Mouse (Mus musculus): ENCODE results near the gene U90926. TPM values are rescaled to one million over a fixed set of nuclear protein-coding genes. Genes with fewer than 3 reads are reported as not detected.

The U90926 gene
- total and polyA plus RNA-seq, 2 experiments from 2014 or later, result not detected

DNA sequence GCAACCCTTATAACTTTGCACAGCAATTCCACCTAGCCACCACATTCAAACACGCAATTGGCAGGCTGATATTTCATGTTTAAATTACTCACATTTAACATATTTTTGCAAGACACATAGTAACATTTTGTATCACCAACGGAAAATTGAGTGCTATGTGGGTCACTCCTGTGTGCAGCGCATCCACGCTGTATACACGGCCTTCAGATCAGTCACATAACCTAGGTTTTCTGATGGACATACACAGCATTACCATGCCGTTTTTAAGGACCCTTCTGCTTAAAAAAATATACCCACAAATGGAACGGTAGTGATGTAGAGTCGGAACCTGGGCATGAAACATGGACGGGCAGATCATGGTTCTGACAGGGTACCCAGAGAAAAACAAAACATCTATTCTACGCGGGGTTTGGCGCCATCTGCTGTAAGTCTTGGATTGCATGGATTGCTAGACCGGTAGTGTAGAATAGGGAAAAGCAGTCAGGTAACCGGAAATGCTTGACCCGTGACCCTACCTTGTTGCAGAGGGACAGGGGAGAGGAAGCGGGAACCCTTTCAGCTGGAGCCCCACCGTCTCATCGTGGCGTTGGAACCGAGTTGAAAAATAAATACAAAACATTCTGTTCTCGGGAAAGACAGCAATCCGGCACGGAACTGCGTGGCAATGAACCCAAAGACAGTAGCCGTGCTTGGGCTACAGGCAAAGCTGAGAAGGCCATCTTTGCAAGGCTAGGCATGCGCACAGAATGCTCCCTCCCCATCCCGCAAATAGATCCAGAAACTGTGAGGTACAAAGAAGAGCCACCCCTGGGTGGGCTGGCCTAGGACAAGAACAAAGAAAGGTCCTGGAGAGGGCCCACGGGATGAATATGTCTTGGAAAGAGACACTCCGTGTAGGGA is 24.4 kb upstream of the U90926 start:
- DNase-seq (ENCODE audit: low spot score) (peak; percentile 35), ATAC-seq (ENCODE audit: insufficient read depth, low read depth) (no peak)
- Histone ChIP-seq H3K27me3 (ENCODE audit: control insufficient read depth, insufficient read depth, low read length) (no peaks in the 10 kb centered on the region), H3K27ac (ENCODE audit: low read depth) (no peak overlapping the region), H3K4me1 (ENCODE audit: control insufficient read depth, insufficient read depth) (no peaks in the 10 kb centered on the region), H3K36me3 (replicated peaks; ENCODE audit: control insufficient read depth, insufficient read depth, low read length) (no peaks in the 10 kb centered on the region), H3K9ac (replicated peaks; ENCODE audit: low read depth, low read length) (no peak overlapping the region; the same call in 1 of the 2 replicates), H3K9me3 (replicated peaks; ENCODE audit: control insufficient read depth, low read length) (no peaks in the 10 kb centered on the region), H3K4me3 (ENCODE audit: low read depth, low read length) (no peak overlapping the region), H3K4me2 (ENCODE audit: low read depth, low read length) (peak overlapping the region; percentile 39; the same call in 1 of the 2 replicates)
- 40% methylated on average over 29 of the region's 29 CpGs for WGBS
- TF ChIP-seq EP300 (IDR thresholded peaks at IDR 0.05; ENCODE audit: low read depth) (no peak), CTCF (IDR thresholded peaks at IDR 0.05; ENCODE audit: low read depth) (peak; percentile 81)

DNA sequence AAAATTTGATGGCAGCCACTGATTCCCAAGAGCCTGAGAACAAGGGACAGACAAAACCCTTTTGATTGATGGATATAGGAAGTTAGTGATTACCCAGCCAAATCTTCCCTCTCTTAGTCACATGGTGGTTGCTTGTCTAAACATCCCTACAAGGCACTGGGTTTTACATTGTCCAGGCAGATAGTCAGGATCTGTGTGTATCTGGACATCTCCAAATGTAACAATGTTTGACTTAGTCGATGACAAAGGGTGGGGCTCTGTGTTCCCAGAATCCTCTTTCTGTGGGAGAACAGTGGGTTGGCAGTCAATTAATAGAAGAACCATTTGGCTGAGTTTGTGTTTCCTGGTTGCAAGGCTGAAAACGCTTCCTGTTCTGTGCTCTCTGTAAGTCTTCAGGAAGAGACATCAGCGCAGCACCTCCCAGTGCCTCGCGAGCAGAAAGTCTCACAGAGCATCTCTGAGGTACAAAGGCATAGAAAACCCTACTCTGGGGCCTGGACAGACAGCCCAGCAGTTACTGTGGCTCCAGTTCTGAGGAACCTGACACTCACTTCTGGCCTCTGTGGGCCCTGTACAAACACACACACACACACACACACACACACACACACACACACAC is 19.8 kb upstream of the U90926 start:
- TF ChIP-seq EP300 (IDR thresholded peaks at IDR 0.05; ENCODE audit: low read depth) (no peak), CTCF (IDR thresholded peaks at IDR 0.05; ENCODE audit: low read depth) (no peak)
- H3K4me2 ChIP-seq (ENCODE audit: low read depth, low read length), result no peak overlapping the region
- no peak for ATAC-seq (ENCODE audit: insufficient read depth, low read depth)
- H3K27ac ChIP-seq (ENCODE audit: low read depth), result no peak overlapping the region
- no peaks in the 10 kb centered on the region for H3K9me3 ChIP-seq (replicated peaks; ENCODE audit: control insufficient read depth, low read length)
- DNase-seq (ENCODE audit: low spot score), result peak; percentile 20
- H3K9ac ChIP-seq (replicated peaks; ENCODE audit: low read depth, low read length), result no peak overlapping the region
- no peak overlapping the region for H3K4me3 ChIP-seq (ENCODE audit: low read depth, low read length)
- H3K36me3 ChIP-seq (replicated peaks; ENCODE audit: control insufficient read depth, insufficient read depth, low read length), result no peaks in the 10 kb centered on the region
- 54% methylated on average over 5 of the region's 5 CpGs for WGBS
- no peaks in the 10 kb centered on the region for H3K4me1 ChIP-seq (ENCODE audit: control insufficient read depth, insufficient read depth)
- no peaks in the 10 kb centered on the region for H3K27me3 ChIP-seq (ENCODE audit: control insufficient read depth, insufficient read depth, low read length)

DNA sequence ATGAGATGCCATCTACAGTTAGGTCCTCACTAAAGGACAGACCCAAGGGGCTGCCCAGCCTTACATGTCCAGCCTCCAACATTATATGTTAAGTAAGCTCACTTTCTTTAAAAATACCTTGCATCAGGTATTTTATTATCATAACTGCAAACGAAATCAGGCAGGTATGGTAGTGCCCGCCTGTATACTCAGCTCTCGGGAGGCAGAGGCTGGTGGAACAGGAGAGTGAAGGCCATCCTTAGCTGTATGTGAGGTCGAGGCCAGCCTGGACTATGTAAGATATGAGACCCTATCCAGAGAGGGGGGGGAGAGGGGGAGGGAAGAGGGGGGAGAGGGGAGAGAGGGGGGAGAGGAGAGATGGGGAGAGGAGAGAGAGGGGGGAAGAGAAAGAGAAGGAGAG is 18.2 kb upstream of the U90926 start:
- Histone ChIP-seq H3K27me3 (ENCODE audit: control insufficient read depth, insufficient read depth, low read length) (no peaks in the 10 kb centered on the region), H3K4me1 (ENCODE audit: control insufficient read depth, insufficient read depth) (no peaks in the 10 kb centered on the region), H3K4me3 (ENCODE audit: low read depth, low read length) (no peak overlapping the region), H3K27ac (ENCODE audit: low read depth) (no peak overlapping the region), H3K9me3 (replicated peaks; ENCODE audit: control insufficient read depth, low read length) (no peaks in the 10 kb centered on the region), H3K36me3 (replicated peaks; ENCODE audit: control insufficient read depth, insufficient read depth, low read length) (no peaks in the 10 kb centered on the region), H3K9ac (replicated peaks; ENCODE audit: low read depth, low read length) (no peak overlapping the region), H3K4me2 (ENCODE audit: low read depth, low read length) (no peak overlapping the region)
- ATAC-seq (ENCODE audit: insufficient read depth, low read depth), result no peak
- no peak for DNase-seq (ENCODE audit: low spot score)
- no peak for TF ChIP-seq EP300 (IDR thresholded peaks at IDR 0.05; ENCODE audit: low read depth)
- TF ChIP-seq CTCF (IDR thresholded peaks at IDR 0.05; ENCODE audit: low read depth), result no peak
- WGBS, result 59% methylated on average over 4 of the region's 4 CpGs

DNA sequence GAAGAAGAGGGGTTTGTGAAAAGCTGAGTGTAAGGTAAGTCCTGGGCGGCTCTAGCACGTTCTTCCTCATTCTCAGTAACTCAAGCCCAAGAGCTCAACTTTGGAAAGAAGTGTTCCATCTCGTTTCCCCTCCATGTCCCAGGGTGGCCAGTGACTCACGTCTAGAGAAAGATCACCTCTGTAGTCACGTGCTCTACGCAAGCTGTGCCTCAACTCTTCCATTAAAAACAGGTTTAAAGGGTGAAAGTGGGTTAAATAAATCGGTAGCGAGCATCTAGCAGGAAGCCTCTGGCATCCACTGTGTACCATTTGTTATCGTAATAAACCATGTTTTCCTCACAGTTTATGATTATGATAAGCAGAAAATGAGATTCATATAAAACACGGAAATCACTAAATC is 16.6 kb upstream of the U90926 start:
- 79% methylated on average over 10 of the region's 10 CpGs for WGBS
- H3K9me3 ChIP-seq (replicated peaks; ENCODE audit: control insufficient read depth, low read length), result no peaks in the 10 kb centered on the region
- no peak for TF ChIP-seq CTCF (IDR thresholded peaks at IDR 0.05; ENCODE audit: low read depth)
- no peak for TF ChIP-seq EP300 (IDR thresholded peaks at IDR 0.05; ENCODE audit: low read depth)

DNA sequence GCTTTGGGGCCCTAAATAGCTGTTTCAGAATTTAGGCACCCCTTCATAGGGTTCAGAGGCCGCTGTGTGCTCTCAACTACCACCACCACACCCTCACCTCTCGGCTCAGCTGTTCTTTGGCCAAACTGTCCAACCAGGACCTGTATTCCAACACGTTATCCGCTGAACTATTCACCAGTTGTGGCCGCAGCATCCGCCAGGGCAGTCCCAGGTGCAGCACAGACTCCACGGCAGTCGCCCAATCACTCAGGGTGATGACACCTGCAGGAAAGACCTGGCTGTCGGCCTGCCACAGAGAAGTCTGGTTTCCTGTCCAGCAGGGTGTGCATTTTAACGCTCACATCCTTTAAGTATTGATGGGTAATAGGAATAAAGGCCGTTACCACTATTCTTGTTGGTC is 15.1 kb upstream of the U90926 start:
- H3K9me3 ChIP-seq (replicated peaks; ENCODE audit: control insufficient read depth, low read length), result no peaks in the 10 kb centered on the region
- no peak overlapping the region for H3K9ac ChIP-seq (replicated peaks; ENCODE audit: low read depth, low read length)
- no peak for TF ChIP-seq CTCF (IDR thresholded peaks at IDR 0.05; ENCODE audit: low read depth)
- no peak for TF ChIP-seq EP300 (IDR thresholded peaks at IDR 0.05; ENCODE audit: low read depth)
- 73% methylated on average over 11 of the region's 11 CpGs for WGBS
- no peak overlapping the region for H3K27ac ChIP-seq (ENCODE audit: low read depth)
- H3K4me3 ChIP-seq (ENCODE audit: low read depth, low read length), result no peak overlapping the region
- no peak overlapping the region for H3K4me2 ChIP-seq (ENCODE audit: low read depth, low read length)
- no peaks in the 10 kb centered on the region for H3K27me3 ChIP-seq (ENCODE audit: control insufficient read depth, insufficient read depth, low read length)
- H3K36me3 ChIP-seq (replicated peaks; ENCODE audit: control insufficient read depth, insufficient read depth, low read length), result no peaks in the 10 kb centered on the region
- H3K4me1 ChIP-seq (ENCODE audit: control insufficient read depth, insufficient read depth), result no peaks in the 10 kb centered on the region
- ATAC-seq (ENCODE audit: insufficient read depth, low read depth) (no peak), DNase-seq (ENCODE audit: low spot score) (no peak)

More for the DNA sequence above, 16.6 kb upstream of the U90926 start:
- Histone ChIP-seq H3K9ac (replicated peaks; ENCODE audit: low read depth, low read length) (no peak overlapping the region), H3K36me3 (replicated peaks; ENCODE audit: control insufficient read depth, insufficient read depth, low read length) (no peaks in the 10 kb centered on the region), H3K4me1 (ENCODE audit: control insufficient read depth, insufficient read depth) (no peaks in the 10 kb centered on the region), H3K27me3 (ENCODE audit: control insufficient read depth, insufficient read depth, low read length) (no peaks in the 10 kb centered on the region), H3K4me3 (ENCODE audit: low read depth, low read length) (no peak overlapping the region), H3K4me2 (ENCODE audit: low read depth, low read length) (no peak overlapping the region), H3K27ac (ENCODE audit: low read depth) (no peak overlapping the region)
- ATAC-seq (ENCODE audit: insufficient read depth, low read depth) (no peak), DNase-seq (ENCODE audit: low spot score) (no peak)

Measured in heart, postnatal 0 days (tissue).